Mouse (Mus musculus) brain, embryonic 14.5 days (tissue): Measurements from ENCODE around the gene Snf8.

ENCODE experiments used
- CTCF ChIP-seq: fragments of 200-500 bp; IDR thresholded peaks from 2 replicates; pipeline ENCODE4 v1.5.1; 2012; ENCODE audit warnings: inconsistent platforms, mild to moderate bottlenecking, moderate library complexity, borderline replicate concordance; ENCODE audit not compliant: insufficient read depth, insufficient read length; ENCODE audit errors: extremely low read depth
- POLR2A ChIP-seq: fragments of 200-500 bp; IDR thresholded peaks from 2 replicates; pipeline ENCODE4 v1.6.1; 2012; ENCODE audit warnings: mild to moderate bottlenecking, inconsistent platforms, borderline replicate concordance; ENCODE audit not compliant: poor library complexity, insufficient read depth, insufficient read length, severe bottlenecking; ENCODE audit errors: extremely low read depth

DNA sequence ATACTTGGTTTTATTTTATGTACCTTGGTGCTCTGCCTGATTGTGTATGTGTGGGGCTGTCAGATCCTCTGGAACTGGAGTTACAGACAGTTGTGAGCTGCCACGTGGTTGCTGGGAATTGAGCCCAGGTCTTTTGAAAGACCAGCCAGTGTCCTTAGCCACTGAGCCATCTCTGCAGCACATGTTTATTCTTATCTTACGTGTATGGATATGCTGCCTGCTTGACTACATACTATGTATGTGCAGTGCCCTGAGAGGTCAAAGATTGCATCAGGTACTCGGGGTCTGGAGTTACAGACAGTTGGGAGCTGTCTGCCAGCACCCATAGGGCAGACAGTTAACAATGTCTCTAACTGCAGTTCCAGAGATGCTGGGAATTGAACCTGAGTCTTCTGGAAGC is 48.0 kb downstream of the Snf8 start:
- TF ChIP-seq CTCF (no peak), POLR2A (no peak)
